Mouse (Mus musculus) liver, embryonic 13.5 days (tissue): ENCODE measurements around the gene Mark3. TPM values are rescaled to one million over a fixed set of nuclear protein-coding genes. Genes with fewer than 3 reads are reported as not detected.
A peak's percentile ranks its signal among the peaks of the same experiment; 100 is the strongest.

Source experiments
- ATAC-seq: fragments of 200-750 bp; cut with Nextera tagmentation; 2 replicates; pipeline ENCODE4 v1.8.0; 2017; ENCODE audit warnings: low read depth, mild to moderate bottlenecking, moderate number of reproducible peaks, moderate library complexity
- DNase-seq: peaks from one replicate; pipeline ENCODE4 v3.0.0; 2022
- H3K27ac ChIP-seq: fragments of 300-500 bp; sonication (generic); 2 replicates; pipeline ENCODE4 v1.5.1; 2015; ENCODE audit warnings: moderate library complexity, mild to moderate bottlenecking, inconsistent platforms
- H3K27me3 ChIP-seq: fragments of 300-500 bp; sonication (generic); 2 replicates; pipeline ENCODE4 v1.6.1; 2015; ENCODE audit warnings: mild to moderate bottlenecking, inconsistent platforms
- H3K36me3 ChIP-seq: fragments of 300-500 bp; sonication (generic); 2 replicates; pipeline ENCODE4 v1.6.1; 2015; ENCODE audit warnings: mild to moderate bottlenecking, inconsistent platforms
- H3K4me1 ChIP-seq: fragments of 300-500 bp; sonication (generic); replicated peaks from 2 replicates; pipeline ENCODE4 v1.6.1; 2015; ENCODE audit warnings: inconsistent platforms
- H3K4me2 ChIP-seq: fragments of 300-500 bp; sonication (generic); 2 replicates; pipeline ENCODE4 v1.6.1; 2015; ENCODE audit warnings: inconsistent platforms, mild to moderate bottlenecking, moderate library complexity
- H3K4me3 ChIP-seq: fragments of 300-500 bp; sonication (generic); replicated peaks from 2 replicates; pipeline ENCODE4 v1.5.1; 2015; ENCODE audit warnings: mild to moderate bottlenecking, inconsistent platforms
- H3K9ac ChIP-seq: fragments of 300-500 bp; sonication (generic); 2 replicates; pipeline ENCODE4 v1.6.1; 2015; ENCODE audit warnings: mild to moderate bottlenecking, inconsistent platforms
- H3K9me3 ChIP-seq: fragments of 300-500 bp; sonication (generic); replicated peaks from 2 replicates; pipeline ENCODE4 v1.6.1; 2016; ENCODE audit warnings: inconsistent platforms
- WGBS: fragments of 180-500 bp; shearing (Covaris S2); methylation state at CpG from one replicate; pipeline ENCODE4 v1.1.7; 2015; ENCODE audit not compliant: insufficient replicate concordance; 5-methylcytosine and 5-hydroxymethylcytosine counted together
- polyA plus RNA-seq: library from polyadenylated mRNA; unstranded; fragments of >200 nt; fragmentation: Nextera tagmentation; extraction: Ambion mirVana; gene quantifications from 2 replicates; pipeline ENCODE4 v1.2.1, GENCODE M21; 2015

The Mark3 gene
- polyA plus RNA-seq, 1 experiment from 2014 or later, result 14.6 TPM

GRCm38 (mm10) chr12:111677421-111677820, 103.1 kb downstream of the Mark3 start:
- H3K4me2 ChIP-seq, result peak overlapping the region; percentile 90
- 32% methylated on average over 5 of the region's 5 CpGs for WGBS
- H3K4me1 ChIP-seq, result peaks cover 43% of the 10 kb centered on the region
- H3K9me3 ChIP-seq, result no peaks in the 10 kb centered on the region
- ATAC-seq, result peak; percentile 10; the same call in 1 of the 2 replicates
- H3K9ac ChIP-seq, result peak overlapping the region; percentile 84
- H3K4me3 ChIP-seq, result peak overlapping the region; percentile 89
- DNase-seq, result no peak
- peaks cover 29% of the 10 kb centered on the region for H3K36me3 ChIP-seq
- H3K27ac ChIP-seq, result peak overlapping the region; percentile 86
- peaks cover 36% of the 10 kb centered on the region for H3K27me3 ChIP-seq

GRCm38 (mm10) chr12:111677882-111678669, 103.8 kb downstream of the Mark3 start, which contains the start of gene Trmt61a:
Gene Trmt61a (plus strand): TSS chr12:111678105.
- under 1% methylated on average over 51 of the region's 51 CpGs for WGBS
- ATAC-seq, result peak; percentile 82
- peaks cover 44% of the 10 kb centered on the region for H3K4me1 ChIP-seq
- H3K4me3 ChIP-seq, result peak within 1 kb of the TSS; percentile 89
- peaks cover 36% of the 10 kb centered on the region for H3K36me3 ChIP-seq
- no peaks in the 10 kb centered on the region for H3K9me3 ChIP-seq
- DNase-seq, result peak; percentile 83
- peak within 1 kb of the TSS; percentile 90 for H3K4me2 ChIP-seq
- peak within 1 kb of the TSS; percentile 84 for H3K9ac ChIP-seq
- peak within 1 kb of the TSS; percentile 86 for H3K27ac ChIP-seq
- peaks cover 29% of the 10 kb centered on the region for H3K27me3 ChIP-seq

DNA sequence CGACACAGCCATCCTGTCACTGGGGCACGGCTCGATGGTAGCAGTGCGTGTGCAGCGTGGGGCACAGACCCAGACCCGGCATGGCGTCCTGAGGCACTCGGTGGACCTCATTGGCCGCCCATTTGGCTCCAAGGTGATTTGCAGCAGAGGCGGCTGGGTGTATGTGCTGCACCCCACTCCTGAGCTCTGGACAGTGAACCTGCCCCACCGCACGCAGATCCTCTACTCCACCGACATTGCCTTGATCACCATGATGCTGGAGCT, 104.3 kb downstream of the Mark3 start:
- peaks cover 40% of the 10 kb centered on the region for H3K36me3 ChIP-seq
- H3K9me3 ChIP-seq, result no peaks in the 10 kb centered on the region
- ATAC-seq (0 out of 2 replicates have a peak, but pooled peaks have one; percentile 1), DNase-seq (no peak)
- H3K27me3 ChIP-seq, result peaks cover 24% of the 10 kb centered on the region
- H3K9ac ChIP-seq, result peak overlapping the region; percentile 84
- peak overlapping the region; percentile 43 for H3K27ac ChIP-seq
- peaks cover 44% of the 10 kb centered on the region for H3K4me1 ChIP-seq
- H3K4me2 ChIP-seq, result peak overlapping the region; percentile 90
- peak overlapping the region; percentile 89 for H3K4me3 ChIP-seq
- WGBS, result under 1% methylated on average over 13 of the region's 13 CpGs

GRCm38 (mm10) chr12:111678997-111679396, 104.7 kb downstream of the Mark3 start:
- Histone ChIP-seq H3K9me3 (no peaks in the 10 kb centered on the region), H3K36me3 (peaks cover 44% of the 10 kb centered on the region), H3K4me1 (peaks cover 44% of the 10 kb centered on the region), H3K27ac (peak overlapping the region; percentile 43), H3K9ac (peak overlapping the region; percentile 84), H3K27me3 (peaks cover 20% of the 10 kb centered on the region), H3K4me3 (peak overlapping the region; percentile 89), H3K4me2 (peak overlapping the region; percentile 90)
- DNase-seq (no peak), ATAC-seq (no peak)
- WGBS, result 15% methylated on average over 7 of the region's 7 CpGs

DNA sequence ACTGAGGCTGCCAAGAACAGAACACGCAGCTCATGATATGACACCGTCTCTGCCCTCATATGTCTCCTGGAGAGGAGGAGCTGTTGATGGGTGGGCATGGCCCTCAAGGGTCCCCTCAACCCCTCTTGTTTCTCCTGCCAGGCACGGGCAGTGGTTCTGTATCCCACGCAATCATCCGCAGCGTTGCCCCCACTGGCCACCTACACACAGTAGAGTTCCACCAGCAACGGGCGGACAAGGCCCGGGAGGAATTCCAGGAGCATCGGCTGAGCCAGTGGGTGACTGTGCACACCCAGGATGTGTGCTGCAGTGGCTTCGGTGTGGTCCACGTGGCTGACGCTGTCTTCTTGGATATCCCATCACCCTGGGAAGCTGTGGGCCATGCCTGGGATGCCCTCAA, 106.3 kb downstream of the Mark3 start:
- peaks cover 44% of the 10 kb centered on the region for H3K36me3 ChIP-seq
- no peak overlapping the region for H3K4me3 ChIP-seq
- no peak overlapping the region for H3K4me2 ChIP-seq
- 0 out of 2 replicates have a peak, but pooled peaks cover 5% of the 10 kb centered on the region for H3K27me3 ChIP-seq
- no peaks in the 10 kb centered on the region for H3K9me3 ChIP-seq
- H3K27ac ChIP-seq, result no peak overlapping the region
- ATAC-seq (no peak), DNase-seq (no peak)
- 88% methylated on average over 13 of the region's 13 CpGs for WGBS
- H3K4me1 ChIP-seq, result peaks cover 38% of the 10 kb centered on the region
- H3K9ac ChIP-seq, result 0 out of 2 replicates have a peak overlapping the region, but pooled peaks have one; percentile 13

DNA sequence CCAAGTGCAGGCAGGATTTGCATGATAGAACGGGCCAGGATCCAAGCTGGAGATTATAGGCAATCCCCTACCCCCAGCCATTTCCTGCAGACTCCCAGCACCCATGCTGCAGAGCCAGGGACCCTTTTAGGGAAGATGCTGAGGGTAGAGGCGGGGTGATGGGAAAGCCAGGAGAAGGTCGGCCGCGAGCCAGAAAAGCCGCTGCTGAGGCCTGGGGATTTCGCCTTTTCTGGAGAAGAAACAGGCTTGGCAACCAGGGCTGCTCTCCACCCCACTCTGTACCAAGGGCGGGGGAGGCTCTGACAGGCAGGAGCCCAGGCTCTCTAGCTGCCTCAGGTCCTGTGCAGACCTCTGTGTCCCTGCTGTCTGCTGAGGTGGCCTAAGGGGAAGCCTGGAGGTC, 107.0 kb downstream of the Mark3 start:
- DNase-seq (no peak), ATAC-seq (no peak)
- Histone ChIP-seq H3K4me1 (peaks cover 34% of the 10 kb centered on the region), H3K36me3 (peaks cover 44% of the 10 kb centered on the region), H3K4me2 (no peak overlapping the region), H3K27me3 (no peaks in the 10 kb centered on the region), H3K9me3 (no peaks in the 10 kb centered on the region), H3K9ac (no peak overlapping the region), H3K4me3 (no peak overlapping the region), H3K27ac (no peak overlapping the region)
- WGBS, result 74% methylated on average over 8 of the region's 8 CpGs

DNA sequence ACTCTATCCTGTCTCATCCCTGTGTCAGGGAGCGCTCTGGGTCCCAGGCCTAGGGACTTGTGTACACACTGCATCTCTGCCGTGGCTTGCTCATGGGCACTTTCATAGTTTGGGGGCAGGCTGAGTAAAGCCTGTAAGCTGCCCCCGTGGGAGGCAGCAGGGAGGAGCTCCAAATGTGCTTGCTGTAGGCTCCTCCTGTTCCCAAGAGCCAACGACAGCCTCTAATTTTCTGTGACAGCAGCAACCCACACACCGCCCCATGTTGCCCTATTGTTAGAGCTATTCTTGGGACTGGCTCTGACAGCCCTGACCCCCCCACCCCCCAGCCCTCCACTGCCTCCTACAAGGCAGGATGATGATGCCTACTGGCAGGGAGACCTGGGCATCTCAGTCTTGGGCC, 107.7 kb downstream of the Mark3 start:
- Histone ChIP-seq H3K4me2 (no peak overlapping the region), H3K4me1 (peaks cover 33% of the 10 kb centered on the region), H3K9me3 (no peaks in the 10 kb centered on the region), H3K27me3 (no peaks in the 10 kb centered on the region), H3K4me3 (no peak overlapping the region), H3K36me3 (peaks cover 44% of the 10 kb centered on the region), H3K27ac (no peak overlapping the region), H3K9ac (no peak overlapping the region)
- ATAC-seq, result no peak
- no peak for DNase-seq
- 74% methylated on average over 5 of the region's 5 CpGs for WGBS

DNA sequence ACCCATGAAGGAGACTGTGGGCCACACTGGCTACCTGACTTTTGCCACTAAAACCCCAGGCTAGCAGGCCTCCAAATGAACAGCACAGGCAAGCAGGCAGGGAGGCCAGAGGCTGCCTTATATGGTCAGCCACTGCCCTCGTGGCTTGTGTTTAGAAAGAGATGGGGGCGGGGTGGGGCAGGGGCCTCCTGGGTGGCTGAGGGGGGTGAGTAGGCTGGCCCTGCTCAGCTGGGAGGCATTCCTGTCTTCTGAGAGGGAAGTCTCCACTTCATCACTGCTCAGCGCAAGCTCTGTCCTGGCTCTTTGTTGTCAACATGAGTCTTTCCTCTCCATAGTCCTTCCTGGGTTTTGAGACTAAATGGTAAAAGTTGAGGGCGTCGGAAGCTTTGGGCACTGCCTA, 108.5 kb downstream of the Mark3 start:
- no peak overlapping the region for H3K4me2 ChIP-seq
- H3K36me3 ChIP-seq, result peaks cover 44% of the 10 kb centered on the region
- DNase-seq (no peak), ATAC-seq (no peak)
- 0 out of 2 replicates have a peak, but pooled peaks cover 4% of the 10 kb centered on the region for H3K27me3 ChIP-seq
- H3K9ac ChIP-seq, result no peak overlapping the region
- no peak overlapping the region for H3K4me3 ChIP-seq
- H3K9me3 ChIP-seq, result no peaks in the 10 kb centered on the region
- no peak overlapping the region for H3K27ac ChIP-seq
- peaks cover 26% of the 10 kb centered on the region for H3K4me1 ChIP-seq
- WGBS, result 62% methylated on average over 5 of the region's 5 CpGs

- no peak for ATAC-seq
- WGBS, result 53% methylated on average over 4 of the region's 4 CpGs
- H3K27ac ChIP-seq, result no peak overlapping the region
Observed at GRCm38 (mm10) chr12:111686390-111686789, 112.1 kb downstream of the Mark3 start.

GRCm38 (mm10) chr12:111687350-111688068, 113.2 kb downstream of the Mark3 start:
- H3K27ac ChIP-seq, result no peak overlapping the region
- no peaks in the 10 kb centered on the region for H3K9me3 ChIP-seq
- WGBS, result 43% methylated on average over 14 of the region's 14 CpGs
- no peak overlapping the region for H3K4me3 ChIP-seq
- 0 out of 2 replicates have a peak, but pooled peaks cover 4% of the 10 kb centered on the region for H3K27me3 ChIP-seq
- no peak overlapping the region for H3K4me2 ChIP-seq
- no peak overlapping the region for H3K9ac ChIP-seq
- DNase-seq, result no peak
- ATAC-seq, result no peak
- peaks cover 12% of the 10 kb centered on the region for H3K4me1 ChIP-seq
- peaks cover 14% of the 10 kb centered on the region for H3K36me3 ChIP-seq

More at GRCm38 (mm10) chr12:111686390-111686789, 112.1 kb downstream of the Mark3 start:
- Histone ChIP-seq H3K9me3 (no peaks in the 10 kb centered on the region), H3K4me3 (no peak overlapping the region), H3K9ac (no peak overlapping the region), H3K36me3 (peaks cover 25% of the 10 kb centered on the region), H3K4me2 (no peak overlapping the region), H3K4me1 (peaks cover 8% of the 10 kb centered on the region), H3K27me3 (0 out of 2 replicates have a peak, but pooled peaks cover 4% of the 10 kb centered on the region)
- no peak for DNase-seq

DNA sequence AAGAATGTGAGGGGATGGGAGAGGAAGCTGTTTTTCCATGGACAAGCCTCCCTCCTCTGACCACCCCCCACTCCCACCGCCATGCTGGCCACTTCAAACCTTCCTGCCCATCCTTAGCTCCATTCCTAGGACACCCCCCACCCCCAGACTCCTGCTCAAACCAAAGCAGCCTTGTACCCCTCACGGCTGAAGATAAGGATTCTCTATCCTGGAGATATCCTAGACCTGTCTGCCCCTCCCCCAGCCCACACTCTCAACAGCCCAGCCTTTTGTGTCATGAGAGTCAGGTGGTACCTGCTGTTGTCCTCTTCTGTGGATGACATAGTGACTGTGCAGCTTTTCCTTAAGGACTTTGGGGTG, 113.7 kb downstream of the Mark3 start:
- Histone ChIP-seq H3K36me3 (peaks cover 8% of the 10 kb centered on the region), H3K27ac (no peak overlapping the region)

More for the DNA sequence above, 113.7 kb downstream of the Mark3 start:
- Histone ChIP-seq H3K9ac (no peak overlapping the region), H3K4me2 (no peak overlapping the region), H3K4me3 (no peak overlapping the region), H3K4me1 (peaks cover 15% of the 10 kb centered on the region), H3K27me3 (0 out of 2 replicates have a peak, but pooled peaks cover 4% of the 10 kb centered on the region), H3K9me3 (no peaks in the 10 kb centered on the region)
- 29% methylated on average over 2 of the region's 2 CpGs for WGBS
- DNase-seq, result no peak
- ATAC-seq, result no peak
